In the genomic region with DNA sequence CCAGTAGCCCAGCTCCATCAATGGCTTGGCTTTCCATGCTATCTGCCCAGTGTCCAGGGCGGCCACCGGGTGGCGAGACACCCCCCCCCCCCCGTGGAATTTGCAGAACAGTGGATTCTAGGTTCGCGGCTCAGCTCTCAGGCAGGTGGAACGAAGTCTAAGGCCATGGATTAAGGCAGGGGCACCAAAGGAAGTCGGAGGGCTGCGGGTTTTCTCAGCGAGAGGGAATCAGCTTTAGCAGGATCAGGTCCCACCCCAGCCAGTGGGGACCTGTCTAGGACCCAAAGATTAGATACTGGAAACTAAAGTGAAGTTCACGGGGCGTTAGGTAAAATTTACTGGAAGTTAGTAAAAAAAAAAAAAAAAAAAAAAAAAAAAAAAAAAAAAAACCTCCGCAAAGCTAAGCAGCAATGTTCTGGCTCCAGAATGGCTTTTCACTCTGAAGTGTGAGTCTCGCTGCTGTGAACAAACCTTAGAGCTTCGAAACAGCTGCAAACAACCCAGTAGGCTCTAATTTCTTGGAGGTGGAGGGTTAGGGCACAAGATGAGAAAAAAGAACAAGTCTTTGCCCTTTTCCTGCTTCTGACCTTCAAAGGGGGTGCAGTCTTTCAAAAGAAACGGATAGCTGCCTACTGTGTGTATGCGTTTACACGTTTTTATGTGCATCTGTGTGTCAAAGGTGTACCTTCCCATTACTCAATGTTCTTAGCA, we compare ENCODE assay signal across 8 mouse cellular contexts. TPM values are rescaled to one million over a fixed set of nuclear protein-coding genes. Genes with fewer than 3 reads are reported as not detected.
A peak's percentile ranks its signal among the peaks of the same experiment; 100 is the strongest.
DNase-seq lines count a peak whose midpoint lies in the region; ATAC-seq and TF ChIP-seq lines count a peak whose summit lies in the region.
"Had no signal": no experiment of that assay in that cellular context is flagged by ENCODE, and none has a peak within 500 bp of the region (broad histone marks: within the 10 kb centered on the region; RNA-seq: fewer than 3 reads in every experiment).

No protein-coding gene starts in this region.

- H3K4me2 ChIP-seq in embryonic facial prominence, embryonic 11.5 days (ENCODE audit: low read depth, low read length) = peak overlapping the region; percentile 59
- H3K4me2 ChIP-seq in hindbrain, embryonic 16.5 days (ENCODE audit: low read length) = peak overlapping the region; percentile 60

- no peaks in the 10 kb centered on the region for H3K9me3 ChIP-seq in embryonic facial prominence, embryonic 11.5 days (replicated peaks; ENCODE audit: control insufficient read depth, low read length)
- no peaks in the 10 kb centered on the region for H3K9me3 ChIP-seq in hindbrain, embryonic 16.5 days (ENCODE audit: control insufficient read depth, low read length)
- H3K9me3 ChIP-seq in midbrain, embryonic 10.5 days (replicated peaks) = no peaks in the 10 kb centered on the region

- H3K4me1 ChIP-seq in embryonic facial prominence, embryonic 11.5 days (ENCODE audit: control insufficient read depth, insufficient read depth, low read length) = peaks cover 6% of the 10 kb centered on the region; the same call in 1 of the 2 replicates
- H3K4me1 ChIP-seq in hindbrain, embryonic 16.5 days (ENCODE audit: control insufficient read depth, insufficient read depth, low read depth, low read length) = peaks cover 15% of the 10 kb centered on the region
- H3K4me1 ChIP-seq in midbrain, embryonic 10.5 days = peaks cover 70% of the 10 kb centered on the region

- no peak for TF ChIP-seq CTCF in brain, embryonic 14.5 days (IDR thresholded peaks at IDR 0.05; ENCODE audit: borderline replicate concordance, extremely low read depth, insufficient read depth, insufficient read length)

- H3K27ac ChIP-seq in embryonic facial prominence, embryonic 11.5 days (replicated peaks; ENCODE audit: low read depth, low read length) = no peak overlapping the region
- peak overlapping the region; percentile 77 for H3K27ac ChIP-seq in hindbrain, embryonic 16.5 days (ENCODE audit: low read depth, low read length)
- peak overlapping the region; percentile 96 for H3K27ac ChIP-seq in midbrain, embryonic 10.5 days (replicated peaks)

- peak; percentile 51 for DNase-seq in brain, embryonic 14.5 days (ENCODE audit: low read depth)
- peak; percentile 39 for DNase-seq in embryonic facial prominence, embryonic 11.5 days (ENCODE audit: low spot score)
- DNase-seq in midbrain, embryonic 10.5 days (ENCODE audit: low spot score) = no peak
- DNase-seq in layer of hippocampus, adult 9-10 months (ENCODE audit: low spot score) = no peak
- DNase-seq in spleen, adult 12 weeks (ENCODE audit: low spot score) = no peak
- DNase-seq: thymus, postnatal 25 days had no signal

- H3K9ac ChIP-seq in embryonic facial prominence, embryonic 11.5 days (replicated peaks; ENCODE audit: low read length) = no peak overlapping the region; the same call in 1 of the 2 replicates
- H3K9ac ChIP-seq in hindbrain, embryonic 16.5 days (ENCODE audit: low read depth, low read length) = peak overlapping the region; percentile 61

- WGBS in embryonic facial prominence, embryonic 11.5 days = 2% methylated on average over 18 of the region's 18 CpGs
- WGBS in hindbrain, embryonic 16.5 days = 4% methylated on average over 18 of the region's 18 CpGs
- WGBS in midbrain, embryonic 10.5 days = 2% methylated on average over 18 of the region's 18 CpGs

- peak overlapping the region; percentile 34 for H3K4me3 ChIP-seq in embryonic facial prominence, embryonic 11.5 days (ENCODE audit: low read depth, low read length)
- peak overlapping the region; percentile 35 for H3K4me3 ChIP-seq in hindbrain, embryonic 16.5 days (ENCODE audit: low read length)
- peak overlapping the region; percentile 65 for H3K4me3 ChIP-seq in midbrain, embryonic 10.5 days

- peaks cover 13% of the 10 kb centered on the region for H3K27me3 ChIP-seq in embryonic facial prominence, embryonic 11.5 days (ENCODE audit: control insufficient read depth, insufficient read depth, low read length)
- peaks cover 9% of the 10 kb centered on the region for H3K27me3 ChIP-seq in hindbrain, embryonic 16.5 days (replicated peaks; ENCODE audit: control insufficient read depth, insufficient read depth, low read length)
- H3K27me3 ChIP-seq in midbrain, embryonic 10.5 days (ENCODE audit: low read depth, poor library complexity, severe bottlenecking) = peaks cover 93% of the 10 kb centered on the region

- TF ChIP-seq POLR2A in brain, embryonic 14.5 days (IDR thresholded peaks at IDR 0.05; ENCODE audit: borderline replicate concordance, extremely low read depth, insufficient read depth, insufficient read length, poor library complexity, severe bottlenecking) = no peak

- no peak for ATAC-seq in embryonic facial prominence, embryonic 11.5 days (replicated peaks; ENCODE audit: insufficient number of reproducible peaks, low FRiP score, low TSS enrichment, low read depth)
- ATAC-seq in hindbrain, embryonic 16.5 days = no peak
- ATAC-seq in megakaryocyte, adult 5-6 weeks (ENCODE audit: poor library complexity, severe bottlenecking) = no peak

- H3K36me3 ChIP-seq in embryonic facial prominence, embryonic 11.5 days (replicated peaks; ENCODE audit: control insufficient read depth, insufficient read depth, low read depth, low read length) = no peaks in the 10 kb centered on the region
- H3K36me3 ChIP-seq in hindbrain, embryonic 16.5 days (ENCODE audit: control insufficient read depth, insufficient read depth, low read length) = no peaks in the 10 kb centered on the region
- no peaks in the 10 kb centered on the region for H3K36me3 ChIP-seq in midbrain, embryonic 10.5 days

RNA-seq across cellular contexts. Expression of a gene that starts 4.2 kb away (rescaled TPM):
- 244 and 291 TPM in 2 replicates for polyA plus RNA-seq in brain, embryonic 14.5 days (2012; rRNA removed)
- 106 and 114 TPM in 2 replicates for polyA plus RNA-seq in embryonic facial prominence, embryonic 11.5 days (2014; fragmentation: Nextera tagmentation; extraction: Ambion mirVana)
- polyA plus RNA-seq in hindbrain, embryonic 16.5 days (2015; fragmentation: Nextera tagmentation; extraction: Ambion mirVana) = 63.1 and 68.9 TPM in 2 replicates
- 86.8 and 89.2 TPM in 2 replicates for polyA plus RNA-seq in midbrain, embryonic 10.5 days (2016; fragmentation: Nextera tagmentation; extraction: Ambion mirVana)
- total RNA-seq in megakaryocyte, adult 5-6 weeks (2015) = not detected in 2 replicates
- not detected in 2 replicates for total RNA-seq in megakaryocyte, adult 5-6 weeks (2017)

Comparison
In these comparisons a context has a peak if more than half of its experiments do, and no peak if none do; other contexts are left out.
1. DNase-seq: peak in brain, embryonic 14.5 days (single experiment) and embryonic facial prominence, embryonic 11.5 days (single experiment); none in midbrain, embryonic 10.5 days (single experiment), layer of hippocampus, adult 9-10 months (single experiment) and spleen, adult 12 weeks (single experiment).
2. Peak in every context shown above with its lines, with median percentiles within 50 percentile points of each other: H3K4me3 ChIP-seq.